Mouse (Mus musculus) cerebellum, adult (tissue): ENCODE measurements around the gene Fcer1g.

Experiments
- ATAC-seq: cut with Nextera tagmentation; 2 replicates; pipeline ENCODE4 v1.9.2; 2017; ENCODE audit warnings: mild to moderate bottlenecking, moderate library complexity, mixed read lengths; ENCODE audit not compliant: insufficient number of reproducible peaks, low FRiP score, low TSS enrichment

Gene Fcer1g

DNA sequence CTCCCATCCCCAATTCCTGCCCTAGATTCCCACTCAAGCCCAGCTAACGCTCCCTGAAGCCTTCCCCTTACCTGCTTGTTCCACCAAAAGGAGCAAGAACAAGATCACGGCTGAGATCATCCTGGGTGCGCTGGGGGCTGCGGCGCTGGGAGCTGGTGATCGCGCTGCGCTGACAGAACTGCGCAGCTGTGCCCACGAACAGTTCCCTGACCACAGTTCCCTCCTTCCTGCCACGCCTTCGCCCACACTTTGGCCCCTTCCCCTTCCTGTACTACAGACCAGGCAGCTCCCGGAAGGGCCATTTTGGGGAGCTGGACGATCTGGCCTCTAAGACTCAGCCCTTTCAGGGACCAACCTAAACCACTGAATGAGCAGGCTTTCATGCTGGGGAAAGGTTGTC is at the start of gene Fcer1g:
TSS of gene Fcer1g (minus strand) at position 240 of the 400 bp plus-strand sequence.
- ATAC-seq = no peak

DNA sequence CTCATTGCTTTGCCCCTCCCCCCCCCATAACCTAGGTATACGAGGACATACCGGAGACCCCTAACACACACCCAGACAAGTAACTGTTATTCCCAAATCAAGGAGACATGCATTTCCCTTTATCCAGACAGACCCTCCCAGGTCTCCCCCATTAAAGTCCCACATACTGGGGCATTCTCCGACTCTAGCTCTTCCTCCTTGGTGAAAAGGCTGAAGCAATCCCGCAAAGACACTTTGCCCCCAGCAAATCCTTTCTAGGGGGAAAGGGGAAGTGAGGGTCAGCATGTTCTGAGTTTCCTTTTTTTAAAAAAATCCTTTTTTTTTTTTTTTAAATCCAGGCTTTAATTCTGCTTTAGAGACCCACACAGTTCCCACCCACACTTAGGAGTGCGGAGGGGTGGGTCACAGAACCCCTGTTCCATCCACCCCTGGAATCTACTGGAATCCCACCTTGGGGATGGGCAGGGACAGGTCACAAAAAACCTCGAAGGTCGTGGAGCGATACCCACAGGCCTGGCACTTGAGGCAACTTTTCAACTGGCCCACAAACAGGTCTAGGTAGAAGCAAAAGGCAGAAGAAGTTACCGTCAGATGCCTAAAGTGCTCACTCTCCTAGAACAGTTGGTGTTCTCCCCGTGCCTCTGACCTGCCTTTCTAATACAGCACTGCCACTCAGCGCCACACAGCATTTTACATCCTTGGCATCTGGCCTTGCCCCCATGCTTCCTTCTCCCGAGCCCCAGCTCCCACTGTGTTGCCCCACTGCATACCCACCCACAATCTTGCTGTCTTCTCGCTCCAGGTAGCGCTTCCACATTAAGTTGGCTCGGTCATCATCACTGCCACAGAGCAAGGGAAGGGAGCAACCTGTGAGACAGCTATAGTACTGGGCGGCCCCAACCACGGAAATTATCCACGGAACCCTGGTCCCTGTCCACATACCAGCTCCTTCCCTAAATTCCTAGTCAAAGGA is 49.3 kb upstream of the Fcer1g start:
- ATAC-seq = no peak

DNA sequence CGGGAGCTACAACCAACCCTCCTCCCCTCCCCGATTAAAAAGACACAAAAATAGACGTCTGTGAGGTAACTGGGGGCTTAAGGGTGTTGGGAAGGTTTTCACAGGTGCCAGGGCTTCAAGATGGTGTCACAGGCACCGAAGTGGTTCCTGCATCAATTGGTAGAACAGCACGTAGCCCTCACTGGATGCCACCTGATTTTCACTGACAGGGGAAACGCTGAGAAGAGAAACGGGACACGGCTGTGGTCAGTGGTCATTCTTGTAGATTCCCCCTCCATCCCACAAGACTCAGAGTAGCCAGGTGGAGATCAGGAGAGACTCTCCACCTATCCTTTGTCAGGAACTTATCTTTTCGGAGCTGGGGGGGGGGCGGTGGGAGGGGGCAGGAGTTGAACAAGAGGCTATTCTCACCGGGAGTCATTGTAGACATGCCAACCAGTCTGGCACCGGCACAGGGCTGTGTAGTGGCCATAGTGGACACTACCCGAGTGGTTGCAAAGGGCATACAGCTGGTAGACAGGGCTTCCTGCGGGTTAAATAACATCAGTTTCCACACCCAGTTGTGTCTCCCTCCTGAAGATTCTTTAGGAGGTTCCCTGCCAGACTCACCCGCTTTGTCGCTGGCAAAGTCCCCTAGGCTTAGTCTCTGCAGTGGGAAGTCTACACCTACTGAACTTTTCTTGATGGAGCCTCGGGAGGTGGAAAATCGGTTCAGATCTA is 48.1 kb upstream of the Fcer1g start:
- no peak for ATAC-seq

DNA sequence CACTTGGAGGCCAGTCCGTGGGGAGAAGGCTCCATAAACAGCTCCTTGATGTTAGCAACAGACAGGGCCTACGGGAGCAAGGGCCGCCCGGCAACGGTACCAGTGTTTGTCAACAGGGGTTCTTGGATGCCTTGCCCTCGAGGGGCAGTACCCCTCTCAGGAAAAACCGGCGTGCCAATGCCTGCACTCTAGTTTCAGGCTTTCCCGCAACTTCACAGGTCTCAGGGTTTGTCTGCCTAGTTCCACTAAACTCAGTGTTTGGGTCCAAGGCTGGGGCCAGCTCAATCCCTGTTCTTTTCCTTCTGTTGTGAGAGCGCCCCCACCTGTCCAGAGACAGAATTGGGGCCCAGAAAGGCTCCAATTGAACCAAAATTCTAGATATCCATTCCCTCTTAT is 47.4 kb upstream of the Fcer1g start:
- ATAC-seq = peak; percentile 28

DNA sequence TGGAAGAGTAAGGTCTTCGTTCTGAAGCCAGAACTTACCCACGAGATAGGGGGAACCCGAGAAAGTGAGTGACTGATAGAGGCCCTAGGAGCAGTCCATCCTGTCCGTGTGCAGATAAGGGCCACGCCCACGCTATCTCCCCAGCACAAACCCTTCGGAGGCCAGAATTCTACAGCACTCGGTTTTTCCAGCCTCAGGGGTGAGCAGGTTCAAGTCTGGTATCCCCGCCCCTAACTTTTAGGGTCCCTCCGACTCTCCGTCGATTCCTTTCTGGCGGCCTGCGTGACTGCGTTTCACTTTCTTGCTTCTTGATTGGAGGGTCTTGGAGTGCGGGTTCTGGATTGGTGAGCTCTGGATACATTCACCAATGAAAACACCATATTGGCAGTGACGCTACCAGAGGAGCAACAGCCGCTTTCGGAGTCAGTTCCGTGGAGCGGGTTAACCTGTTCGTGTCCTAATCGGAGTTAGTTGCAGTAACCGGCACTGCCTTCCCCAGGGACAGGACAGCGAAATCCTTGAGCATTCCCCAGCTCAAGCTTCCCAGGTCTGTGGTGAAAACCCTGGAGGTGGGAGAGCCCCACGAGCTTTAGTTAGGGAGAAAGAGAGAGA is 46.9 kb upstream of the Fcer1g start, which contains the start of gene Ppox:
TSS of gene Ppox (minus strand) at position 271 of the 612 bp plus-strand sequence.
- peak; percentile 94 for ATAC-seq

DNA sequence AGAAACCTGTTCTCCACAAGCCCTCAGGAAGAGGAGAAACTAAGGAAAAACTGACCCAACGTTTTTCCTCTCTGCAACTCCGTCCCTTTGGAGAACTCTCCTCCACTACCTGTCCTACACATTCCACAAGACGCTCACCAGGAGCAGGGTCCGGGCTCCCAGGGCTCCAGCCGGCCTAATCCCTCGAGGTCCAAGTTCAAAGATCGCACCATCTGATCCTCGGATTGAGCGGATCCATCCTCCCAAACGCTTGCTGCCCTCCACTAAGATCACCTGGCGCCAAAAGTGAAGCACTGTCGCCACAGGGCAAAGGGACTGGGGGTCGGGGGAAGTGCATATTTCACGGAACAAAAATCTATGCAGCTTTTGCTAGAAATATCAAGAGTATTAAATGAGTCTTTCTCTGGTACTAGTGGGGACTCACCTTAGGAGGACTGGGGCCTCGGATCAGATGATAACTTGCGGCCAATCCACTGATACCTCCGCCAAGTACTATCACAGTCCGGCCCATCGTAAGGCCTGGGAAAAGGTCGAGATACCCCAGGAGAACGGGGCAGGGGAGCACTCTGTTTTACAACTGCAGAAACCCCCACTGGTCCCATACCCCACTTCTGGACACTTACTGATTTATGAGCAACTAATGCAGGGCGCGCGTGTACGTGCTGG is 46.2 kb upstream of the Fcer1g start:
- ATAC-seq = no peak

DNA sequence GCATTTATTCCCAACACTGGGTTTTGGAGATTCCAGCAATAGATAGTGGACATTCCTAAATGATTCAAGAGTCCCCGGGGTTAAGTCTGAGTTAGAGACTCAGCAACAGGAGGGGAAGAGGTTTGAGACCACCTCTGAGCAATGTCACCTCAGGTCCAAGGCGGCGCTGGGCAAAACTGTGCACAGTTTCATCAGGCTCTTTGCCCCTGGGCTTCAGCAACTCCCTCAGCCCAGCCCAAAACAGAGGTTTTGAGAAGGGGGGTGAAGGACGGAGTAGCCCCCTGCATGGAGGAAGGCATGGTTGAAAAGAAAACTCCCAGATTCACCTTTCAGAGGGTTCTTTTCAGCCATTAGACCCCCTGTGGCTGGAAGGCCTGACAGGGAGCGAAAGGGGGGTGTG is 45.6 kb upstream of the Fcer1g start:
- no peak for ATAC-seq

DNA sequence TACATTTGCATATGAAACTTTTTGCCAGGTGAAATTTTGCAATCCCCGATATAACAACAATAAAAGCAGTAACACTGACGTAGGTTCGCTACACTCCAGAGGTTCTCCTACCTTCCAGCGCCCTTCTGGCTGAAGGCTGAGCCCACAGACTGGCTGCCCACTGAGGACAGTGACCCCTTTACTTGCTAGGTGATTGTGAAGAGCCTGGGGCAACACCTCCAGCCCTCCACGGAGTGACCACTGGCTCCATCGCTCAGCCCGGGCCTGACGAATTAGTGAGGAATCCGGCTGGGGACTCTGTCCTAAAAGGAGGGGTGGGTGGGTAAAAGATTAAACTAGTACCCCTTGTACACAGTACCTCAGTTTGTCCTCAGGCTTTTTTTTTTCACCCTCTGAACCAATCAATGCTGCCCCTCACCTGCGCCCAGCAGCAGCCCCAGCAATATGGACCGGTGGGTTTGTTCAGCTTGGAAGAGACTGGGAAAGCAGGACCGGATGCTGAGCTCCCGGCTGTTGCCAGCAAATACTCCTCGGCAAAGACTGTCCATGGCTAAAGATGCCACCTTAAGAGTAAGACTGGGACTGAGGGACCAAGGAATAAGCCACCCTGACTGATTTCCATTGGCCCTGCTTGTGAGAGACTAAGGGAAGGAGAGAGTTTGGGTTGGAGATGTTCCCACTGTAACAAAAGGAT is 45.0 kb upstream of the Fcer1g start:
- ATAC-seq = no peak

DNA sequence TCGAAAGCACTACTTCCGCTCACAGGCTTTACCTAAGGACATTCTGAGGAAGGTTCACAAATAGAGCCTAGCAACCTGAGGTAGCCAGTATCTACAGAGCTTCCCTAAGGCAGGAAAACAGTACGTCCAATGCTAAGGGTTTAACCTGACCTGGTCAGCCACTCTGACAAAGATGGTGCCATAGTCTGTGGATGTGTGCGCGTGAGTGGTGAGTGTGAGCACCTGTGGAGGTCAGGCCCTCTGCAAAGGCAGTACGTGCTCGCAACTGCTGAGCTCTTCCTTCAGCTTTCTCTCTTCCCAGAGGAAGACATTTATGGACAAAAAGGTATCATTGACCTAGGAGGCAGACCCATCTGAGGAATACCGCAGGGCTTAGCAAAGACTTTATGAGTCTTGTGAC is 44.3 kb upstream of the Fcer1g start:
- no peak for ATAC-seq

DNA sequence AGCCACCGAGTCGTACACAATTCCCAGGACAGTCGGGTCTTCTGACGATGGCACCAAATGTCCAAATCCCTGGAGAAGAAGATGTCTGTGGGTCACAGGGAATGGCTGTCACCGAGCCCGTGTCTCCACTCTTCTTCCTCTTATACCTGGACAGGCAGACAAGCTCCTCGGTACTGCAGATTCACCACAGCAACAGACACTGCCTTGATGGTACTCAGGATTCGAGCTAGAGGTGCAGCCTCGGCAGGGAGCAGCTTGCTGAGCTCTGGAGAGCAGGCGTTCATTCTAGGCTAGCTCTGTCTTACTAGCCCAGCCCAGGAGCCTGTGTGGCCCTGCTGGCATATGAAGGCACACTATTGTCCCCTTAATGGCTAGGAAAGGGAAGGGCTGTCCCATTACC is 43.6 kb upstream of the Fcer1g start:
- ATAC-seq = no peak

DNA sequence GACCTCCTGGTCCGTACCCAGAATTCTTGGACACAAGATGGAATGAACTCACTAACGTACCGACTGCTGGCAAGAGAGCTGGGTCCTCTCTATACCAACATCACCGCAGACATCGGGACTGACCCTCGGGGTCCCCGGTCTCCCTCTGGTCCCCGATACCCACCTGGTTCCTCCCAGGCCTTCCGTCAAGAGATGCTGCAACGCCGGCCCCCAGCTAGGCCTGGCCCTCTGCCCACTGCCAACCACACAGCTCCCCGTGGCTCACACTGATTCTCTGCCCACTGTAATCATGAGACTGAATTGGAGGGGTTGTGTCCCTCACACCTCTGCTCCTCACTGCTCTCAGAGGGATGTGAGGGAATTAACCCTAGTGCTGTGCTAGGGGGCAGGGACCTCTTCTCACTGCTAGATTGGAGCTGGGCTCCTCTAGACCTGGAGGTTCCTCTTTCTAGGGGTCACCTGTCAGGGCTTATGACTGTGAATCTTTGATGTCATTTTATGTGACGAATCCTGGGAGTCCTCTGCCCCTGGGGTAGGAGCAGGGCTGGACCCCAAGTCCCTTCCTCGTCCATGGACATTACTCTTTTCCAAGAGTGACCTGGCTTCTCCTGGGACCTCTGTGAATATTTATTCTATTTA is 42.1 kb upstream of the Fcer1g start:
- no peak for ATAC-seq

DNA sequence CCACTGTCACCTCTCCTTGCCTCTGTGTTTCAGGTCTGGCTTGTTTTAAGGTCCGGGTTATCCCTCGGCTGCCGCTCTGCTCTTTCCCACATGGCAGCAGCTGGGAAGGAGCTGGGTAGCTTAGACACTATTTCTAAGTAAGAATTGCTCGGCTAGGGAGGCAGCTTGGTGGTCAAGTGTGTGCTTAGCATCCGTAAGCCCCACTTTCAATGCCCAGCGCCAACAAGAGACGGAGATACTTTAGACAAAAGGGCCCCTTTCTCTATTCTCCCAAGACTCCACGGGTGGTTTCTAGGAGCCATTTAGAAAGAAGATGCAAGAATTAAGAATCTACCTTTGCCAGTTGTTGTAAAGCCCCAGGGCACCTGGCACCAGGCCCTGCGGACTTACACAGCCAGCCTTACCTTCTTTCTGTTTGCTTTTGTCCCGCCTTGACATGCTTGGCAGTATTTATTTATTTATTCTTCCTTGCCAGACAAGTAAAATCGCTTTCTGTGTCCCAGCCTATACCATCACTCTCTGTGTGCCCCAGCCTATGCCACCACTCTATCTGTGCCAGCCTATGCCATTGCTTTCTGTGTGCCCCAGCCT is 41.1 kb upstream of the Fcer1g start:
- no peak for ATAC-seq

DNA sequence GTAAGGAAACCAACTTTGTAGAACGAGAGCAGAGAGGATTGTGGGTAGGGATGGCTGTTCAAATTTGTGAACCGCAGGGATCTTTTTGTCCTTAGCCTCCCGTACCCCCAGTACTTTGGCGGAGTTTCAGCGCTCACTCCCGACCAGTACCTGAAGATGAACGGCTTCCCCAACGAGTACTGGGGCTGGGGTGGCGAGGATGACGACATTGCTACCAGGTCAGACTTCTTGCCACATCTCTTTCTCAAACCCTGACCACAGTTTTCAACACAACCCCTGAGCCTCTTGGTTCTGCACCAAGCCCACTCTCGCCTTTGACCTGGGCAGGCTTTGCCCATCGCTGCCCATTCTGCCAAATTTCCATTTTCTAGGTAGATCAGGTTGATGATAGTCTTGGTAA is 40.0 kb upstream of the Fcer1g start:
- no peak for ATAC-seq

DNA sequence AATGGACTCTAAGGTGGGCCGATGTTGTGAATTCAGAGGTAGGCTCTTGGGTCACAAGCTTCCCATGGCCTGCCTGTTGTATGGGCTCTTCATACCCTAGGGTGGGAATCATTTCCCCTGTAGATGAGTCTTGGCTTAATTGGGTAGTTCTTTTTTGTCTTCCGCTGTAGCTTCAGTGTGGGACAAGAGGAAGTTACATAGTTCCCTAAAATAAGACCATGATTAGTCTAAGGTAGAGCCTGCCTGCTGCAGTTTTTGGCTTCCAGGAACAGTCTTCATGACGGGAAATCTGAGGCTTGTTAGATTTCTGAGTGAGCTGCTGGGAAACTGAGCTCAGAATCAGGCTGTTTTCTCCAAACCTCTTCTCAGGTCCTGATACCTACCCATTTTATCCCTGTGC is 37.9 kb upstream of the Fcer1g start:
- no peak for ATAC-seq

DNA sequence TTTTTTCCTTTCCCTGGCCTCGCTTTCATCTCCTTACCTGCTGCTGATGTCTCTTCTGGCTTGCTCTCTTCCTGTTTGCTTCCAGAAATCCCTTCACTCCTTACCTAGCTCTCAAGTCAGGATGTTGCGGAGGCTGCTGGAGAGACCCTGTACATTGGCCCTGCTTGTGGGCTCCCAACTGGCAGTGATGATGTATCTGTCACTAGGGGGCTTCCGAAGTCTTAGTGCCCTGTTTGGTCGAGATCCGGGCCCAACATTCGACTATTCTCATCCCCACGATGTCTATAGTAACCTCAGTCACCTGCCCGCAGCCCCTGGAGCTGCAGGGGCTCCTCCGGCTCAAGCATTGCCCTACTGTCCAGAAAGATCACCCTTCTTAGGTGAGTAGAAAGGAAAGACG is 37.5 kb upstream of the Fcer1g start:
- ATAC-seq = no peak

DNA sequence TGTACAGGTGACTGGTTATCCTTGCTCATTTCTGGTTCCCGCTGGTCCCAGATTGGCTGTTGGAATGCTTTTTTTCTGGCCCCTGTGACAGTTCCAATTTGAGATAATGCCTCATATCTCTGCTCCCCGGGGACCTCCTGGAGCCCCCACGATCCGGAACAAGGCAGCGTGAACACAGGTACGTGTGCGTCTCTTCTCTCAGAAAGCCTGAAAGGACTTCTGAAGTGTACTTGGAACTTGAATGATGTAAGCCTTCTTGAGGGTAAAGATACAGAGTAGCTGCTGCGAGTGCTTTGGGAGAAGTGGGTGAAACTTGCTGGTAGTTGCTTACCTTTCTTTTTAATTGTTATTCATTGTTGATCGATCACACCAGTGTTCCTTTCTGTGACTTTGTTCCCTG is 37.0 kb upstream of the Fcer1g start:
- ATAC-seq = no peak

DNA sequence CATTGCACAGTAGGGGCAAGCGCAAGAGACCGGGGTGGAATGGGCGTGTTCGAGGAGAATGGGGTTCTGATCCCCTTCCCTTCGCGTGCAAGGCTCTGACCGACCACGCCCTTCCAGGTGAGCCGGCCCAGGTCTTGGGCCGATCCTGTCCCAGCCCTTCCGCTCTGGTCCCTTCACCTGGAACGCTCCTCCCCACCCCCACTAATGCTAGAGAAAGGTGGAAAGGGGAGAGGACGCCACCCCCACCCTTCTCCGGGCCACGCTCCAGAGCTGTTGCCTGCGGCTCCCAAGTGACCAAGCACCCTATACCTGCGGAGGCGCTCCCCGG is 36.4 kb upstream of the Fcer1g start:
- ATAC-seq = peak; percentile 53; the same call in 1 of the 2 replicates

DNA sequence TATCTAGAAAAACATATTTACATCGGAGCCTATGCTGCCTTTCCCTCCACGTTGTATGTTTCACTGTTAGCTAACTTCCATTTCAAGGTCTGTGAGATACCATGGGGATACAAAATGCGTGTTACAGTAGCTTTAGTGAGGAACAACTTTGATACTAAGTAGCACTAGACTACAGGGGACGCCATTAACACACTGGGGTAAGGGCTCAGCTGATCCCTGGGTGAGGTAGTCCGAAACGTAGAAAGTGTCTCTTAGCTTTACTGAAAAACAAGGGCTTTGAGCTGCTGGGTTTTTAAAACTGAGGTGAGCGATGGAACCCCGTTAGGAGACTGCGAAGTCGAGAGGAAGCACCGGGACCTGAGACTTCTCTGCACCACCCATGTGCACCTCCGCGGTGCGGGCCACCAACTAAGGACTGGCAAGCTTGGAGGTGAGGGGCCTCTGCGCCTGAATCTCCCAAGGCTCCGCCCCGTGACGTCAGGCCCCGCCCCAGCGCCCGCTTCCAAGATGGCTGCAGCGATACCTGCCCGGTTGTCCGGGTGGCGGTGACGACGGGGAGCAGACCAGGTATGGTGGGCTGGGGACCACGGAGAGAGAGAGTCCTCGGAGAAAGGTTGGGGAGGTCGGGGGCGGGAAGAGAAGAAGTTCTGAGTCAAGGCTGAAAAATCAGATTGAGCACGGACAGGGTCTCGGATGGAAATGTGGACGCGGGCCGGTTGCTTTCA is 35.8 kb upstream of the Fcer1g start, which contains the start of gene B4galt3:
TSS of gene B4galt3 (plus strand) at position 481 of the 725 bp plus-strand sequence.
- ATAC-seq = peak; percentile 96
